Mouse (Mus musculus) lung, adult 2 months (tissue): ENCODE results near the gene Mindy4.

Source experiments
- CTCF ChIP-seq: fragments of 200-500 bp; IDR thresholded peaks from 2 replicates; pipeline ENCODE4 v1.5.1; 2011; ENCODE audit warnings: mild to moderate bottlenecking, low read length, control low read depth; ENCODE audit not compliant: insufficient read depth
- POLR2A ChIP-seq: fragments of 200-500 bp; IDR thresholded peaks from 2 replicates; pipeline ENCODE4 v1.6.1; 2011; ENCODE audit warnings: low read depth, mild to moderate bottlenecking, control low read depth, low read length, borderline replicate concordance; ENCODE audit errors: extremely low read depth

DNA sequence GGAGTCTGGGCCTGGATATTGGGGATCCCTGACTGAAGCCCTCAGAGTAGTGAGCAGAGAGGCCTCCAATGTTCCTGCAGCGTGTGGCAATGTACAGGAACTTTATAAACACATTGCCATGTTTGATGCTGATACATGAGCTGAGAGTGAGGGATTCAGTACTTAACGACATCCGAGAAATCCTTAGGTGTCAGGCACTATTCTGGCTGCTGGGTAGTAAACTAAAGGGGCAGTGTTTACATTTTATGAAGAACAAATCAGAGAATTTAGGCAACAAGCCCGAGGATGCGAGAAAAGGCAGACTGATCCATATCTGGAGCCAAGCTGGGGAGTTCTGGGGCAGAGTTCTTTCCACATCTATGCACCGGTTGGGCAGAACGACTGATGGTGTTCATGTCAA lies 152.4 kb downstream of the Mindy4 start:
- TF ChIP-seq POLR2A (no peak), CTCF (no peak)
